Mouse (Mus musculus) frontal cortex, postnatal 10 days (tissue): Measurements from ENCODE around the gene Misp.

Experiments used
- DNase-seq, 2 experiments: peaks; one replicate each; pipeline ENCODE4 v3.0.0; 2022; ENCODE audit warnings: low spot score in 2 of 2, mixed read lengths in 1 of 2

Gene Misp

GRCm38 (mm10) chr10:79794491-79794931, 26.3 kb upstream of the Misp start:
- no peak for DNase-seq

- DNase-seq, result no peak
Observed at GRCm38 (mm10) chr10:79795905-79796304, 24.9 kb upstream of the Misp start.

DNA sequence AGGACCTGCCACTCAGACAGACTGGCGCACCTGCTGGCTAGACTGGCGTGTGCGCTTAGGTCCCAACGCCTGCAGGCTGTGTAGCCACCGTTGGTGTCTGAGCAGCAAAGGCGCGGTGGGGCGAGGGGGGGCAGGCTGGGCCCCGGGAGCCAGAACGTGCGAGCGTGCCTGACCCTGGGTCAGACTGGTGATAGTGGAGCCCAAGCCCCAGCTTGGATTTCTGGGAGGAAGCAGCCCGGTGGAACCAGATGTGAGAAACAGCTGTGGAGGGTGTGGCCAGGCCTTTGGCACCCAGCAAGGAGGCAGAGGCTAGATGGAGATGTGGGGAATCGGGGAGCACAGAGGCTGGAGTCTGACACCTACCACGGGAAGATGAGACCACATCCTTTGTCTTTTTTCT, 23.5 kb upstream of the Misp start:
- DNase-seq, result no peak

DNA sequence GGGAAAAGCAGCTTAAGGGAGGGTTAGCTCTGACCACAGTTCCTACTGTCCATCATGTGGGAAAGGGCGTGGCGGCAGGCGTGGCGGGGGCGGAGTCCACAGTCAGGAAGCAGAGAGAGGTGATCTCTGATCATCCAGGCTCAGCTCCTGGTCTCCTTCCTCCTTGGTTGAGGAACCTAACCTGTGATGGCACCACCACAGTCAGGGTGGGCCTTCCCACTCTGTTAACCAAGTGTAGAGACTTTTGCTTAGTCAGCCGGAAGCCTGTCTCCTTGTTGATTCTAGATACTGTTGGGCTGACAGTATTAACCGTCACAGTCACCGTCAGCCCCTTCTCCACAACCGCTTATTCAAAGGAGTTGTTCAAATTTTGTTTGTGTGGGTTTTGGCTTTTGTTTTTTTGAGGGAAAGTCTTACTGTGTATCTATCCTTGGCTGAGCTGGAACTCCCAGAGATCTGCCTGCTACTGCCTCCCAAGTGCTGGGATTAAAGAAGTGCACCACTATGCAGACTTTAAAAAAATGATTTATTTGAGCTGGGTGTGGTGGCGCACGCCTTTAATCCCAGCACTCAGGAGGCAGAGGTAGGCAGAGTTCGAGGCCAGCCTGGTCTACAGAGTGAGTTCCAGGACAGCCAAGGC, 22.4 kb upstream of the Misp start:
- DNase-seq, result no peak

GRCm38 (mm10) chr10:79800508-79800907, 20.3 kb upstream of the Misp start:
- no peak for DNase-seq

DNA sequence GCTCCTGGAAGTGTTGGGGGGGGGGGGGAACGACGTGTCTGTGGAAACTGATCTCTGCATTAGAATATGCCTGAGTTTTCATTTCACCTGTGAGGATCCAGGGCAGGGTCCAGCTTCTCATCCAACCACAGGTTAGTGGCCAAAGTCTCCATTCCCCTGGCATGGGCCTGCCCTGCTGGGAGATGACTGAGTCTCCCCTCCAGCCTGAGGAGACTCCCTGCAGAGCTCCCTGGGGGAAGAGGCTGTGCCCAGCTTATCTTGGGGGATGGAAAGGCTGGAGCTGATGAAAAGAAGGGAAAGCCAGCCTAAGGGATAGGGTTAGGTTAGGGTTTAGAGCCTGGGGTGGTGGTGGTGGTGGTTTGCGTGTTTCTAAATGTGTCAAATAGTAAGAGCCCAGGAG, 19.0 kb upstream of the Misp start:
- DNase-seq, result no peak

DNA sequence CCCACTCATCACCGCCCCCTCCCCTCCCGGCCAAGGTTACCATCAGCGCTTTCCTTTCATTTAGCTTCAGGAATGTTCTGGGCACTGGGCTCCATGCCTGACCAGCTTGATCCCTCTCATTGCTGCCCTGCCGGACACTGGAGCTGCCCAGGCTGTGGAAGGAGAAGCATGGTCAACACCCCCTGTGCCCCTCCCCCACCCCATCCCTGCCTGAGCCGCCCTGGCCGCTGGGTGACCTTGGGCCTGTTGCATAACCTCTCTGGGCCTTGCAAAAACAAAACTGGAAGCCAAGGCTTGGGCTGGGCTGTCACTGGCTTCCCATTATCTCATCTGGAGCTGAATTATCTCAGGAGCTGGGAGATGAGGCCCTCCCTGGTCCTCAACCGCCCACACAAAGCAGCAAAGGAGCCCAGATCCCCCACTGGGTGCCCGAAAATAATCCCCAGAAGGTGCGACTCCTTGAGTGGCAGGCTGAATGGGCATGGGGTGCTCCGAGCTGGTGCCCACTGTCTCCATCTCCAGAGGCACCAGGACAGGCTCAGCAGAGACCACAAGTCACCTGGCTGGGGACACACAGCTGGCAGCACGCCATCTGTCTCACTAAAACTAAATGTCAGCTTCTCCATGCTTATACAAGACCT, 18.3 kb upstream of the Misp start:
- DNase-seq, result peak in 1 of 2 experiments; percentile 59

GRCm38 (mm10) chr10:79803716-79804323, 17.0 kb upstream of the Misp start:
- DNase-seq, result peak; percentile 91 to 92

DNA sequence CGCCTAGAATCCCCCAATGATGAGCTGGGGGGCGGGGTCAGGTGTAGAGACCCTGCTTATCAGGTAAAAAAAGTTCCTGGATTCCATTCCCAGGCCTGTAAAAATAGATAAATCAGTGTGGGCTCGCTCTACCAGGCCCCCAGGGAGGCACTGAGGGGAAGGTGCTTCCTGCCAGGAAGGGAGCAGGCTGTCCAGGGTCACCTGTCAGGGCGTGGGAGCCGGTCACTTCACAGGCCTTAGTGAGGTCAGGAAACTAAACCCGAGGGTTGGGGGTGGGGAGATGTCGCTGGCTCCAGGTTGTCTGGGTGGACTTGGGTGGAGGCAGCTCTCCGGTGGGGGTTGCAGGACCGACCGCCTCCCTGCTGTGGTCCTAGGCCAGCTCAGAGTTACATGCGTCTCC, 15.2 kb upstream of the Misp start:
- DNase-seq, result no peak

- DNase-seq, result no peak
Observed at GRCm38 (mm10) chr10:79806331-79806730, 14.5 kb upstream of the Misp start.

DNA sequence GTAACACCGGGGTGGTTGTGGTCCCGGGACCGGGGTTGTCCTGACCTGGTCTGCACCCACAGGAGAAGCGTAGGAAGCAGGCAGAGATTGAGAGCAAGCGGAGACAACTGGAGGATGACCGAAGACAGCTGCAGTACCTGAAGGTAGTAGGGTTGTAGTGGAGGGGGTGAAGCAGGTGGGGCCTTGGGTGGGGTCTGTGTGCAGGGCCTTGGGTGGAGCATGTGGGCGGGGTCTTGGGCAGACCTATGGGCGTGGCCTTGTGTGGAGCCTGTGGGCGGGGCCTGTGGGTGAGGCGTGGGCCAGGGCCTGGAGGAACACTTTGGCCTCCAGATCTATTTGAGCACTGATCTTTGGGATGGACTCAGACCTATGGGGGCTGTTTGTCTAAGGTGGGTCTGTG, 13.8 kb upstream of the Misp start:
- DNase-seq, result no peak

DNA sequence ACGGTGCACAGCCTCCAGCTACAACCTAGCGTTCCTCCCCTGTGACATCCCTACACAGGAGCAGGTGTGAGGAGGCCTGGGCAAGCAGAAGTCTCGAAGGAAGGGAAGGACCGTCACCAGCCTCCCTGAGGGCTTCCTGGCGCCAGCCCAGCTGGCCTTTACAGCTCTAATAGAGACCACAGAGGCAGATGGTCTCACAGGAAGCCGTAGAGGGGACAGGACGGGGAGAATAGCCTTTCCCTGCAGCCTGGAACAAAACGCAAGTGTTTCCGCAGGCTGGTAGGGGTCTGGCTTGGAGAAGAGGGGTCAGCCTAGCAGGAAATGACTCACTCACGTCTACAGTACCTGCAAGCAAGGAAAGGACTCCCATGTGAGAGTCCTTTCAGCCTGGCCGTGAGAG, 13.0 kb upstream of the Misp start:
- DNase-seq, result no peak

GRCm38 (mm10) chr10:79808728-79809127, 12.1 kb upstream of the Misp start:
- DNase-seq, result no peak

- peak; percentile 55 to 82 for DNase-seq
Observed at GRCm38 (mm10) chr10:79811736-79812637, 8.8 kb upstream of the Misp start.

GRCm38 (mm10) chr10:79814271-79814842, 6.4 kb upstream of the Misp start:
- DNase-seq, result no peak

GRCm38 (mm10) chr10:79815671-79816494, 4.9 kb upstream of the Misp start:
- DNase-seq, result no peak

DNA sequence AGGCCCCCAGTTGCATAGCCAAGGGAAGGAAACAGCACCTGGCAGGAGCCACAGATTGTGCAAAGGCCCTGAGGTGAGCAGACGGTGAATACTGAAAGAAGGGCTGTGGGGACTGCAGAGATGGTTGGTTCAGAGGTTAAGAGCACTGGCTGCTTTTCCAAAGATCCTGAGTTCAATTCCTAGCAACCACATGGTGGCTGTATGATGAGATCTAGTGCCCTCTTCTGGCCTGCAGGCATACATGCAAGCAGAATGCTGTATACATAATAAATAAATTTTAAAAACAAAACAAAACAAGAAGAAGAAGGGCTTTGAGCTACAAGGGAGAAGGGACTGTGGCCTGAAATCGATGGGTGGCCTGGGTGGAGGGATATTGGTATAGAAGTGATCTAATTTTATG, 3.7 kb upstream of the Misp start:
- DNase-seq, result no peak

DNA sequence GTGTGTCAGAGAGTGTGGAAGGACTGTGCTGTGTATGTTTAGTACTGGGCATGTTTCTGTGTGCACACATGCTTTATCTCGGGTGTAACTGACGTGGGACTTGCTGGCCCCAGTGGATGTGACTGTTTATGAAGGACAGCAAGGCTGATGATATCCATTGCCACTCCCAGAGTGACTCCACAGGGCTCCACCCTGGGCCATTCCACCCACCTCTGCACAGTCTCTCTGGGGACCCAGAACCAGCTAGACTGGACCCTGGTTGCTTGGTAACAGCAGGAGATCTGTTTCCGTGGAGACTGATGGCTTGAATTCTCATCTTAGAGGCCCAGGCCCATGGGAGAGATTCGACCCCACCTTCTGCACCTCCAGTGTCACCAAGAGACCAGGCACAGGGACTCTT, 2.6 kb upstream of the Misp start:
- no peak for DNase-seq

DNA sequence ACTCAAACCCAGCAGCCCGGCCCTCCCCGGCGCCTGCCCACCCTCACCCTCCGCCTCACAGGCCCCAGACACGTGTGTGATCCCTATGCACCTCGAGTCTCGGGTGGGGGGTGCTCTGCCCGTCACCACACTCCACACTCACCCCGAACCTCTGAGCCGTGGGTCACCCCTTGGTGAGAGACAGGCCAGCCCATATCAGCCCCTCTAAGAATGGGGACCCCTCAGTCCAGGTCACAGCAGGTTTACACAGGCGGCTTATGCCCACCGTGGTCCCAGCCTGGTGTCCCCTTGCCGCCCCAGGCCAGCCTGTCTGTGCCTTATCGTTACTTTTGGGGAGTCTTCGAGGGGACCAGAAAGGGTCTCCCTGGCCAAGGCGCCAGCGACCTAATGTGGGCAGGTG, 1.2 kb upstream of the Misp start:
- no peak for DNase-seq

DNA sequence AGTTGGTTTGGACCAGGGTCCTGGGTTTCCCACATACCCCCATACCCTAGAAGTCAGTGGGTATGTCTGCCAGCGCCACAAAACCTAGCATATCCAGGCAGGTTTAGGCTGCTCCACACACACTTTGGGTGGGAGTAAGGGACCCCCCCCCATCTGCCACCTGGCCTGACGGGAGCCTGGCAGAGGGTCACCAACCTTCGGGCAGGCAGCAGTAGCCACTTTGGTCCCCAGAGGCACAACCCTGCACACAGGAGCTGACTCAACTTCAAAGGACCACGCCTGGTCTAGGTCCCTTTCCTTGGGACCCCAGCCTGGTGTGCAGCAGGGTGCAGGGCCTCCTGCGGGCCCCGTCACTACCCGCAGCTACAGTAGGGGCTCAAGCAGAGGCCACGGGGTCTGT, 512 bp upstream of the Misp start:
- no peak for DNase-seq

DNA sequence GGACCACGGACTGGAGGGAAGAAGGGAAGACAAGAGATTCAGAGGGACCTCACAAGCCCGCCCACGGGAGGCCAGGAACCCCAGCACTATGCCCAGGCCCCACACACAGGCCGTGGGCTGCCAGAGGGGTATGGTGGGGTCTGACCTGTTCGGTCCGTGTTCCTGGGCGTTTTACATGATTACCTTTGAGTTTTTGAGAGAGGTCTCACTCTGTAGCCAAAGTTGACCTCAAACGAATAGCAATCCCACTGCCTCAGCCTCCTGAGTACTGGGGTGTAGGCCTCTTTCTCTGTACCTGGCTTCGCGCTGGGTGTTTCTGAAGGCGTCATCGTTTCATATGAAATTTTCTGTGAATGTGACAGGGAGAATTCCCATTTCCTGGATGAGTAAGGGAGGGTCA, 942 bp downstream of the Misp start:
- DNase-seq, result no peak
